Mouse (Mus musculus) myocyte (in vitro differentiated cells): ENCODE data around the gene Gm4969. TPM values are rescaled to one million over a fixed set of nuclear protein-coding genes. Genes with fewer than 3 reads are reported as not detected.

Experiments
- H3K27me3 ChIP-seq: one replicate; pipeline ENCODE4 v1.6.1; 2011; ENCODE audit not compliant: control insufficient read depth, insufficient read depth, insufficient read length
- H3K36me3 ChIP-seq: one replicate; pipeline ENCODE4 v1.6.1; 2011; ENCODE audit not compliant: control insufficient read depth, insufficient read depth
- H3K4me2 ChIP-seq: one replicate; pipeline ENCODE4 v1.6.1; 2011; ENCODE audit warnings: low read depth, control low read depth
- H3K4me3 ChIP-seq: one replicate; pipeline ENCODE4 v1.5.1; 2011; ENCODE audit warnings: mild to moderate bottlenecking, control low read depth, moderate library complexity
- H3K79me2 ChIP-seq: one replicate; pipeline ENCODE4 v1.6.1; 2011; ENCODE audit not compliant: control insufficient read depth, insufficient read depth
- H3ac ChIP-seq: one replicate; pipeline ENCODE4 v1.6.1; 2011; ENCODE audit not compliant: control insufficient read depth, insufficient read length
- CEBPB ChIP-seq: IDR thresholded peaks from 2 replicates; pipeline ENCODE4 v1.6.1; 2011; ENCODE audit warnings: mild to moderate bottlenecking, moderate library complexity; ENCODE audit not compliant: poor library complexity, insufficient read depth, severe bottlenecking
- E2F4 ChIP-seq: IDR thresholded peaks from one replicate; pipeline ENCODE4 v1.6.1; 2011; ENCODE audit warnings: mild to moderate bottlenecking, control low read depth, moderate library complexity; ENCODE audit not compliant: insufficient read depth
- MAX ChIP-seq: IDR thresholded peaks from one replicate; pipeline ENCODE4 v1.6.1; 2011; ENCODE audit warnings: low read depth, mild to moderate bottlenecking, control low read depth
- MYOD1 ChIP-seq, 3 experiments: IDR thresholded peaks; one replicate each; pipeline ENCODE4 v1.6.1; 2011; ENCODE audit warnings: control low read depth in 2 of 3, low read depth in 2 of 3, mild to moderate bottlenecking in 2 of 3, moderate library complexity in 1 of 3; ENCODE audit not compliant: insufficient read length in 2 of 3, control insufficient read depth in 1 of 3
- MYOG ChIP-seq, 3 experiments: IDR thresholded peaks; one replicate each; pipeline ENCODE4 v1.6.1; 2011; ENCODE audit warnings: control low read depth in 2 of 3, low read depth in 2 of 3, mild to moderate bottlenecking in 2 of 3; ENCODE audit not compliant: insufficient read length in 2 of 3, control insufficient read depth in 1 of 3, insufficient read depth in 1 of 3
- POLR2A ChIP-seq: IDR thresholded peaks from one replicate; pipeline ENCODE4 v1.6.1; 2011; ENCODE audit warnings: low read depth, mild to moderate bottlenecking, control low read depth, moderate library complexity; ENCODE audit not compliant: insufficient read length
- POLR2AphosphoS2 ChIP-seq: IDR thresholded peaks from one replicate; pipeline ENCODE4 v1.6.1; 2011; ENCODE audit warnings: low read depth, control low read depth; ENCODE audit not compliant: insufficient read length
- REST ChIP-seq: IDR thresholded peaks from one replicate; pipeline ENCODE4 v1.6.1; 2011; ENCODE audit warnings: mild to moderate bottlenecking, control low read depth, moderate library complexity; ENCODE audit not compliant: insufficient read depth, insufficient read length
- SRF ChIP-seq: IDR thresholded peaks from one replicate; pipeline ENCODE4 v1.6.1; 2011; ENCODE audit warnings: low read depth; ENCODE audit not compliant: control insufficient read depth, insufficient read length
- TCF12 ChIP-seq: IDR thresholded peaks from one replicate; pipeline ENCODE4 v1.6.1; 2011; ENCODE audit warnings: mild to moderate bottlenecking, control low read depth; ENCODE audit not compliant: poor library complexity, insufficient read depth, severe bottlenecking
- TCF3 ChIP-seq: IDR thresholded peaks from one replicate; pipeline ENCODE4 v1.6.1; 2011; ENCODE audit warnings: low read depth, control low read depth; ENCODE audit not compliant: insufficient read length
- USF1 ChIP-seq: IDR thresholded peaks from one replicate; pipeline ENCODE4 v1.6.1; 2011; ENCODE audit warnings: low read depth, mild to moderate bottlenecking, control low read depth, moderate library complexity
- polyA plus RNA-seq: library from polyadenylated mRNA; unstranded; fragments of >200 nt; fragmentation: generic; extraction: Trizol; gene quantifications from one replicate; pipeline ENCODE4 v1.2.1, GENCODE M21; 2012; ENCODE audit warnings: missing spikeins

Gm4969 gene
- polyA plus RNA-seq, 1 experiment, result not detected

DNA sequence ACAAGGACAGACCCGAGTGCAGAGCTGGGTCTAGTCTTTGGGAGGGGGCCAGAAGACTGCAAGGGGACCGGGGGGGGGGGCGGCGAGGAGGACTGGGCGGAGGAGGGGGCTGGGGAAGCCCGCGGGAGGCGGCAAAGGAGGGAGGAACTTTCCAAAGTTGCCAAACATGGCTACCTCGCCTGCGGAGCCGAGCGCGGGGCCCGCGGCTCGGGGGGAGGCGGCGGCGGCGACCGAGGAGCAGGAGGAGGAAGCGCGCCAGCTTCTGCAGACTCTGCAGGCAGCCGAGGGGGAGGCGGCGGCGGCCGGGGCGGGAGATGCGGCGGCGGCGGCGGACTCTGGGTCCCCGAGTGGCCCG is 23.7 kb downstream of the Gm4969 start, which contains the start of gene Six5:
Six5 (plus strand) TSS at position 124 of the 355 bp plus-strand sequence.
- Histone ChIP-seq H3K36me3 (peaks cover 10% of the 10 kb centered on the region), H3K4me3 (peak within 1 kb of the TSS; percentile 34), H3K79me2 (no peaks in the 10 kb centered on the region), H3ac (peak within 1 kb of the TSS; percentile 19), H3K4me2 (peak within 1 kb of the TSS; percentile 88), H3K27me3 (no peaks in the 10 kb centered on the region)
- TF ChIP-seq E2F4 (no peak), POLR2AphosphoS2 (no peak), SRF (no peak), MAX (no peak), USF1 (no peak), TCF3 (no peak), REST (no peak), MYOD1 (IDR thresholded peaks at IDR 0.05; ENCODE audit: control insufficient read depth in 1 of 3, insufficient read length in 2 of 3, low read depth in 2 of 3) (no peak), MYOG (IDR thresholded peaks at IDR 0.05; ENCODE audit: control insufficient read depth in 1 of 3, insufficient read depth in 1 of 3, insufficient read length in 2 of 3, low read depth in 2 of 3) (no peak), POLR2A (no peak)

- Histone ChIP-seq H3K27me3 (no peaks in the 10 kb centered on the region), H3ac (peak overlapping the region; percentile 19), H3K36me3 (peaks cover 10% of the 10 kb centered on the region)
Observed at GRCm38 (mm10) chr7:19093537-19094385, 24.4 kb downstream of the Gm4969 start.

GRCm38 (mm10) chr7:19093174-19093521 is 25.0 kb downstream of the Gm4969 start:
- no peaks in the 10 kb centered on the region for H3K27me3 ChIP-seq
- no peaks in the 10 kb centered on the region for H3K79me2 ChIP-seq
- peak overlapping the region; percentile 74 for H3K4me2 ChIP-seq
- TF ChIP-seq MYOG (IDR thresholded peaks at IDR 0.05; ENCODE audit: control insufficient read depth in 1 of 3, insufficient read depth in 1 of 3, insufficient read length in 2 of 3, low read depth in 2 of 3), result peak in 1 of 3 experiments; percentile 13
- TF ChIP-seq MYOD1 (IDR thresholded peaks at IDR 0.05; ENCODE audit: control insufficient read depth in 1 of 3, insufficient read length in 2 of 3, low read depth in 2 of 3), result peak in 2 of 3 experiments; percentile 10 to 24
- no peak for TF ChIP-seq POLR2A
- TF ChIP-seq POLR2AphosphoS2, result peak; percentile 67
- no peak overlapping the region for H3ac ChIP-seq
- no peak overlapping the region for H3K4me3 ChIP-seq
- peaks cover 11% of the 10 kb centered on the region for H3K36me3 ChIP-seq

More at GRCm38 (mm10) chr7:19093537-19094385, 24.4 kb downstream of the Gm4969 start:
- H3K4me3 ChIP-seq, result peak overlapping the region; percentile 34
- no peak for TF ChIP-seq MAX
- peak; percentile 51 for TF ChIP-seq POLR2A
- TF ChIP-seq MYOG (IDR thresholded peaks at IDR 0.05; ENCODE audit: control insufficient read depth in 1 of 3, insufficient read depth in 1 of 3, insufficient read length in 2 of 3, low read depth in 2 of 3), result peak in 1 of 3 experiments; percentile 24
- TF ChIP-seq POLR2AphosphoS2, result peak; percentile 93
- peak in 2 of 3 experiments; percentile 9 to 21 for TF ChIP-seq MYOD1 (IDR thresholded peaks at IDR 0.05; ENCODE audit: control insufficient read depth in 1 of 3, insufficient read length in 2 of 3, low read depth in 2 of 3)
- H3K79me2 ChIP-seq, result no peaks in the 10 kb centered on the region
- H3K4me2 ChIP-seq, result peak overlapping the region; percentile 74

GRCm38 (mm10) chr7:19092381-19093173 is 25.6 kb downstream of the Gm4969 start:
- Histone ChIP-seq H3ac (no peak overlapping the region), H3K36me3 (peaks cover 17% of the 10 kb centered on the region)

GRCm38 (mm10) chr7:19091913-19092312 is 26.3 kb downstream of the Gm4969 start:
- Histone ChIP-seq H3K4me3 (no peak overlapping the region), H3K4me2 (no peak overlapping the region), H3K27me3 (no peaks in the 10 kb centered on the region), H3ac (no peak overlapping the region), H3K79me2 (no peaks in the 10 kb centered on the region), H3K36me3 (peaks cover 18% of the 10 kb centered on the region)
- TF ChIP-seq MYOD1 (IDR thresholded peaks at IDR 0.05; ENCODE audit: control insufficient read depth in 1 of 3, insufficient read length in 2 of 3, low read depth in 2 of 3), result no peak
- no peak for TF ChIP-seq SRF
- no peak for TF ChIP-seq POLR2A
- no peak for TF ChIP-seq TCF3
- no peak for TF ChIP-seq USF1
- no peak for TF ChIP-seq REST
- TF ChIP-seq MAX, result no peak
- TF ChIP-seq POLR2AphosphoS2, result no peak
- TF ChIP-seq MYOG (IDR thresholded peaks at IDR 0.05; ENCODE audit: control insufficient read depth in 1 of 3, insufficient read depth in 1 of 3, insufficient read length in 2 of 3, low read depth in 2 of 3), result no peak
- no peak for TF ChIP-seq TCF12
- TF ChIP-seq CEBPB, result no peak
- TF ChIP-seq E2F4, result no peak

More at GRCm38 (mm10) chr7:19092381-19093173, 25.6 kb downstream of the Gm4969 start:
- Histone ChIP-seq H3K27me3 (no peaks in the 10 kb centered on the region), H3K79me2 (no peaks in the 10 kb centered on the region), H3K4me3 (no peak overlapping the region), H3K4me2 (no peak overlapping the region)
- TF ChIP-seq POLR2AphosphoS2, result peak; percentile 57
- TF ChIP-seq POLR2A, result no peak
- no peak for TF ChIP-seq SRF
